In the genomic region with DNA sequence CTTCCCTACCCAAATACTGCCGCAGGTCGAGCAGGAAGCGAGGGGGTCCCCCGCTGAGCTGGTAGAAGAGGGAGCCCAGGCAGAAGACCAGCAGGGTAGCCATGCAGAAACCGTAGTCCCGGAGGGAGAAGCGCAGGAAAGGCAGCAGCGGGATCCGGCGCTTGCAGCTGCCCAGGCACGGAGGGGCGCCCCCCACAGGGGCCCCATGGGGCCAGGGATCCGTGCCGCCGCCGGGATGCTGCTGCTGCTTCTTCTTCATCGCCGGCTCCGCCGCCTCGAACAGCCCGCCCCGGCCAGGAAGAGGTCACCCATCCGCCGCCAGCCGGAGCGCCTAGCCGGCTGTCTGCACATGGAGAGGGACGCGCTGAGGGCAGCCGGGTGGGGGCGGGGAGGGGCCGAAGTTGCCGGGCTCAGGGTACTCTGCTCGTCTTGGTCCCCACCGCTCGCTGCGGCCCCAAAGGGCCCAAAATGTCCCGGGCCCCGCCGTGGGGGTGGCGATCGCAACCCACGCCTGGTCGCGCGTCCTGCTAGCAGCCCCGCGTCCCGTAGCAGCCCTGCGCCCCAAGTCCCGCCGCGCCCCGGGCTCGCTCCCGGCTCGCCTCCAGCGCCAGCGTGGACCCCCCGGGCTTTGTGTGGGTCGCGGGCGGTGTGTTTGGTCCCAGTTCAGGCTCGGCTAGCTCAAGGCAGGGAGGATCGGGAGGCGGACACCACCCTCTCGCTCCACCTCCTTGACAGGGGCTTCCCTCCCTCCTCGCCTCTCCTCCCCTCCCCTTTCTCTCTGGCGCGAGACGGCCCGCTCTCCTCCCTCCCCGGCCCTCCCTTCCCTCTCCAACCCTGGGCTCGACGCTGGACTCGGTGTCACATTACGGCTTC, we compare ENCODE assay signal across 9 mouse cellular contexts. TPM values are rescaled to one million over a fixed set of nuclear protein-coding genes. Genes with fewer than 3 reads are reported as not detected.
A peak's percentile ranks its signal among the peaks of the same experiment; 100 is the strongest.
DNase-seq lines count a peak whose midpoint lies in the region; ATAC-seq lines count a peak whose summit lies in the region.
"Had no signal": no experiment of that assay in that cellular context is flagged by ENCODE, and none has a peak within 500 bp of the region (broad histone marks: within the 10 kb centered on the region; RNA-seq: fewer than 3 reads in every experiment).

A gene (minus strand): TSS at position 685 of the 873 bp plus-strand sequence.

- peak in 1 of 2 experiments; percentile 42 for DNase-seq in left cerebral cortex, adult 18-20 months (ENCODE audit: low spot score in 2 of 2)
- DNase-seq in left cerebral cortex, adult 11 months (ENCODE audit: low spot score) = no peak
- peak; percentile 96 for DNase-seq in embryonic facial prominence, embryonic 14.5 days (ENCODE audit: low spot score)
- peak; percentile 83 to 84 for DNase-seq in heart, adult 9 months (ENCODE audit: low spot score in 2 of 2)
- peak; percentile 42 to 59 for DNase-seq in kidney, adult 8-10 months
- DNase-seq in liver = peak; percentile 74
- peak; percentile 33 to 71 for DNase-seq in spleen, postnatal 4 days (ENCODE audit: low spot score in 2 of 2)

- H3K9me3 ChIP-seq in embryonic facial prominence, embryonic 14.5 days (ENCODE audit: control insufficient read depth, low read length) = no peaks in the 10 kb centered on the region
- no peaks in the 10 kb centered on the region for H3K9me3 ChIP-seq in midbrain, embryonic 16.5 days (replicated peaks; ENCODE audit: control insufficient read depth, low read length, poor library complexity, severe bottlenecking)

- H3K9ac ChIP-seq in embryonic facial prominence, embryonic 14.5 days (ENCODE audit: low read depth, low read length) = peak within 1 kb of the TSS; percentile 80
- peak within 1 kb of the TSS; percentile 62 for H3K9ac ChIP-seq in midbrain, embryonic 16.5 days (ENCODE audit: low read depth, low read length)

- under 1% methylated on average over 18 of the region's 78 CpGs for WGBS in embryonic facial prominence, embryonic 14.5 days
- under 1% methylated on average over 70 of the region's 78 CpGs for WGBS in midbrain, embryonic 16.5 days

- no peaks in the 10 kb centered on the region for H3K36me3 ChIP-seq in embryonic facial prominence, embryonic 14.5 days (ENCODE audit: control insufficient read depth, insufficient read depth, low read length)
- H3K36me3 ChIP-seq in midbrain, embryonic 16.5 days (ENCODE audit: control insufficient read depth, insufficient read depth, low read length) = no peaks in the 10 kb centered on the region

- H3K27ac ChIP-seq in embryonic facial prominence, embryonic 14.5 days (replicated peaks; ENCODE audit: low read depth, low read length) = peak within 1 kb of the TSS; percentile 75
- no peak within 1 kb of the TSS for H3K27ac ChIP-seq in midbrain, embryonic 16.5 days (ENCODE audit: low read length)

- H3K27me3 ChIP-seq in embryonic facial prominence, embryonic 14.5 days (replicated peaks; ENCODE audit: control insufficient read depth, insufficient read depth, low read length) = 0 out of 2 replicates have a peak, but pooled peaks cover 5% of the 10 kb centered on the region
- H3K27me3 ChIP-seq in midbrain, embryonic 16.5 days (ENCODE audit: control insufficient read depth, insufficient read depth, low read depth, low read length) = peaks cover 3% of the 10 kb centered on the region; the same call in 1 of the 2 replicates
- H3K27me3 ChIP-seq: CH12.LX had no signal

- H3K4me2 ChIP-seq in embryonic facial prominence, embryonic 14.5 days (ENCODE audit: low read depth, low read length) = peak within 1 kb of the TSS; percentile 89
- H3K4me2 ChIP-seq in midbrain, embryonic 16.5 days (ENCODE audit: low read length) = peak within 1 kb of the TSS; percentile 64

- peaks cover 15% of the 10 kb centered on the region for H3K4me1 ChIP-seq in embryonic facial prominence, embryonic 14.5 days (ENCODE audit: control insufficient read depth, insufficient read depth, low read length)
- peaks cover 8% of the 10 kb centered on the region; the same call in 1 of the 2 replicates for H3K4me1 ChIP-seq in midbrain, embryonic 16.5 days (ENCODE audit: control insufficient read depth, insufficient read depth, low read length)

- ATAC-seq in embryonic facial prominence, embryonic 14.5 days (ENCODE audit: low read depth) = peak; percentile 94
- peak; percentile 91 for ATAC-seq in midbrain, embryonic 16.5 days

- peak within 1 kb of the TSS; percentile 73 for H3K4me3 ChIP-seq in embryonic facial prominence, embryonic 14.5 days (ENCODE audit: low read depth, low read length)
- H3K4me3 ChIP-seq in midbrain, embryonic 16.5 days (ENCODE audit: low read depth, low read length) = peak within 1 kb of the TSS; percentile 66

RNA-seq across cellular contexts. Expression of the gene that starts here (rescaled TPM):
- 10 to 100 TPM; 17.0 to 17.3 TPM for total RNA-seq in left cerebral cortex, adult 18-20 months (2021)
- 10.8 and 11.2 TPM in 2 replicates for polyA plus RNA-seq in embryonic facial prominence, embryonic 14.5 days (2014; fragmentation: Nextera tagmentation; extraction: Ambion mirVana)
- 4.8 and 5.0 TPM in 2 replicates for polyA plus RNA-seq in midbrain, embryonic 16.5 days (2015; fragmentation: Nextera tagmentation; extraction: Ambion mirVana)
- total RNA-seq: CH12.LX had no signal
